Mouse (Mus musculus): ENCODE measurements around the gene Dnajc3.

DNA sequence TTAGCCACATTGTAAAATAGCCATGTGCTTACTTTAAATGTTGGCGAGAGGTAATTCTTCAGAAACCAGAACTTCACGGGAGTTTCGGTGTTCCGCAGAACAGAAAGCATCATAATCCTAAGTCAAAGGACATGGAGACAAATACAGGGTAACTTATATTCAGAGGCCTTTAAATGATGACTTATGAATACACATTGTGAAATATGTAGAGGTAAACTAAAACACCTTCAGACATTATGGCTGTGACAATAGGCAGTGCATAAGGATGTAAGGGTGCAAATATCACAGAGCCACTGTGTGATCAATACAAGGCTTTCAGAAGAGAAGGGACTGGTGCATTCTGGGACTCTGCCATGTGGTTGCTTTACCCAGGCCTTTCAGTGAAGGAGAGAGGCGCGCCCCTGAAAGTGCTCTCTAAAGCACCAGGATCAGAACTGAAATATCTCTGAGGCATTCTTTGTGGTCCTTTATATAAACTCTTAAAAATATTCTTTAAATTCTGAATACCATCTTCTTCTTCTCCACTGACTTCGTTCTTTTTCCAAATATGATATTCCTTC is 70.3 kb downstream of the Dnajc3 start:
- TF ChIP-seq CTCF (IDR thresholded peaks at IDR 0.05; ENCODE audit: low read depth), result no peak
- TF ChIP-seq EP300 (IDR thresholded peaks at IDR 0.05; ENCODE audit: low read depth), result no peak
